Mouse (Mus musculus): Measurements from ENCODE around the gene Morn2.

The Morn2 gene

GRCm38 (mm10) chr17:80323658-80324057 is 33.7 kb downstream of the Morn2 start:
- no peak for DNase-seq (ENCODE audit: low spot score in 2 of 2)

- no peak for DNase-seq (ENCODE audit: low spot score in 2 of 2)
Observed at GRCm38 (mm10) chr17:80324521-80324920, 34.5 kb downstream of the Morn2 start.

GRCm38 (mm10) chr17:80325456-80325855 is 35.5 kb downstream of the Morn2 start:
- DNase-seq (ENCODE audit: low spot score in 2 of 2), result no peak

- no peak for DNase-seq (ENCODE audit: low spot score in 2 of 2)
Observed at GRCm38 (mm10) chr17:80326431-80326830, 36.4 kb downstream of the Morn2 start.

GRCm38 (mm10) chr17:80332386-80332785 is 42.4 kb downstream of the Morn2 start:
- peak; percentile 36 to 50 for DNase-seq (ENCODE audit: low spot score in 2 of 2)

GRCm38 (mm10) chr17:80345277-80345676 is 55.3 kb downstream of the Morn2 start:
- DNase-seq (ENCODE audit: low spot score in 2 of 2), result peak in 1 of 2 experiments; percentile 38

- DNase-seq (ENCODE audit: low spot score in 2 of 2), result peak in 1 of 2 experiments; percentile 10
Observed at GRCm38 (mm10) chr17:80346591-80347125, 56.7 kb downstream of the Morn2 start.
